Mouse (Mus musculus): ENCODE results near the gene Slamf9.

DNA sequence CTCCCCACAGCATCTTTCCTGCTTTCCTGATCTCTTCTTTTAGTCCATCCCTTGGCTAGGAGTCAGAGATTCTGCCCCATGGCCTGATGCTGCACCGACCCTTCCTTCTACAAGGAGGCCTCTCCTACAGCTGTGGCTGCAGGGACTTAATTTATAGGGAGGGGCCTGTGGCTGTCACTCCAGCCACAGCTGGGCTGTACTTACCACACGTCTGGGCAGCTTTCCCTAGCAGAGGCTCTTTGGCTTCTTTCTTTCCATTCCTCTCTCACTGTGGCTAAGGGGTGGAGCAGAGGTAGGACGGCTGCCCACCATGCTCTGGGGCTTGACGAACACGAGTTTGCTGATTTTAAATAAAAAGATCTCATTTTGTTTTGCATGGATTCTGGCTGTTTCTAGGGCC lies 31.8 kb downstream of the Slamf9 start:
- TF ChIP-seq CTCF (IDR thresholded peaks at IDR 0.05; ENCODE audit: borderline replicate concordance, control insufficient read depth, extremely low read depth, insufficient read depth, low read length, poor library complexity), result no peak
- no peak for TF ChIP-seq POLR2A (IDR thresholded peaks at IDR 0.05; ENCODE audit: control insufficient read depth, extremely low read depth, insufficient read depth, low read length, poor library complexity)
